Mouse (Mus musculus) hindbrain, postnatal 0 days (tissue): ENCODE results near the gene Midn. TPM values are rescaled to one million over a fixed set of nuclear protein-coding genes. Genes with fewer than 3 reads are reported as not detected.

ENCODE experiments used
- ATAC-seq: fragments of 200-750 bp; cut with Nextera tagmentation; 2 replicates; pipeline ENCODE4 v1.8.0; 2017; ENCODE audit warnings: mild to moderate bottlenecking, moderate TSS enrichment, moderate library complexity
- DNase-seq: peaks from one replicate; pipeline ENCODE4 v3.0.0-alpha.2; 2015; ENCODE audit warnings: low spot score
- H3K27ac ChIP-seq: fragments of 300-500 bp; sonication (generic); 2 replicates; pipeline ENCODE4 v1.5.1; 2014; ENCODE audit warnings: mild to moderate bottlenecking
- H3K27me3 ChIP-seq: fragments of 300-500 bp; sonication (generic); 2 replicates; pipeline ENCODE4 v1.6.1; 2014; ENCODE audit warnings: low read length, mixed read lengths; ENCODE audit not compliant: insufficient read depth
- H3K36me3 ChIP-seq: fragments of 300-500 bp; sonication (generic); 2 replicates; pipeline ENCODE4 v1.6.1; 2014; ENCODE audit warnings: low read length, mixed read lengths; ENCODE audit not compliant: insufficient read depth
- H3K4me1 ChIP-seq: fragments of 300-500 bp; sonication (generic); 2 replicates; pipeline ENCODE4 v1.6.1; 2014; ENCODE audit warnings: antibody characterized with exemption, low read length, mixed read lengths; ENCODE audit not compliant: insufficient read depth
- H3K4me2 ChIP-seq: fragments of 300-500 bp; sonication (generic); 2 replicates; pipeline ENCODE4 v1.6.1; 2014; ENCODE audit warnings: low read depth, mild to moderate bottlenecking, low read length, moderate library complexity, mixed read lengths
- H3K4me3 ChIP-seq: fragments of 300-500 bp; sonication (generic); 2 replicates; pipeline ENCODE4 v1.5.1; 2014; ENCODE audit warnings: low read length
- H3K9ac ChIP-seq: fragments of 300-500 bp; sonication (generic); replicated peaks from 2 replicates; pipeline ENCODE4 v1.6.1; 2014; ENCODE audit warnings: mild to moderate bottlenecking, low read length, moderate library complexity, mixed read lengths
- H3K9me3 ChIP-seq: fragments of 300-500 bp; sonication (generic); 2 replicates; pipeline ENCODE4 v1.6.1; 2016; ENCODE audit warnings: low read length, mixed read lengths
- CTCF ChIP-seq: IDR thresholded peaks from 2 replicates; pipeline ENCODE4 v1.5.1; 2016; ENCODE audit warnings: antibody characterized with exemption, control low read depth, low read depth
- WGBS: fragments of 180-500 bp; shearing (Covaris S2); extraction: QIAGEN DNeasy Blood & Tissue Kit; methylation state at CpG from one replicate; pipeline ENCODE4 v1.1.7; 2014; 5-methylcytosine and 5-hydroxymethylcytosine counted together
- polyA plus RNA-seq: library from polyadenylated mRNA; unstranded; fragments of >200 nt; fragmentation: Nextera tagmentation; extraction: Ambion mirVana; gene quantifications from 2 replicates; pipeline ENCODE4 v1.2.1, GENCODE M21; 2015
- total RNA-seq: library from RNA; depleted of rRNA; stranded (reverse); fragments of >200 nt; gene quantifications from 2 replicates; pipeline ENCODE4 v1.2.3, GENCODE M21; 2014

Midn gene
- total and polyA plus RNA-seq, 2 experiments from 2014 or later, result 14.7 to 172 TPM

- H3K9me3 ChIP-seq, result no peaks in the 10 kb centered on the region
- H3K36me3 ChIP-seq, result peaks cover 9% of the 10 kb centered on the region
- DNase-seq, result no peak
- H3K4me1 ChIP-seq, result peaks cover 6% of the 10 kb centered on the region; the same call in 1 of the 2 replicates
- 0 out of 2 replicates have a peak overlapping the region, but pooled peaks have one; percentile 13 for H3K9ac ChIP-seq
- peak overlapping the region; percentile 96; the same call in 1 of the 2 replicates for H3K27ac ChIP-seq
- H3K4me2 ChIP-seq, result no peak overlapping the region
- no peak for TF ChIP-seq CTCF
- H3K27me3 ChIP-seq, result no peaks in the 10 kb centered on the region
- no peak for ATAC-seq
- H3K4me3 ChIP-seq, result no peak overlapping the region
- WGBS, result 77% methylated on average over 4 of the region's 4 CpGs
These were observed 1.5 kb upstream of the Midn start for GRCm38 (mm10) chr10:80146568-80147011.

DNA sequence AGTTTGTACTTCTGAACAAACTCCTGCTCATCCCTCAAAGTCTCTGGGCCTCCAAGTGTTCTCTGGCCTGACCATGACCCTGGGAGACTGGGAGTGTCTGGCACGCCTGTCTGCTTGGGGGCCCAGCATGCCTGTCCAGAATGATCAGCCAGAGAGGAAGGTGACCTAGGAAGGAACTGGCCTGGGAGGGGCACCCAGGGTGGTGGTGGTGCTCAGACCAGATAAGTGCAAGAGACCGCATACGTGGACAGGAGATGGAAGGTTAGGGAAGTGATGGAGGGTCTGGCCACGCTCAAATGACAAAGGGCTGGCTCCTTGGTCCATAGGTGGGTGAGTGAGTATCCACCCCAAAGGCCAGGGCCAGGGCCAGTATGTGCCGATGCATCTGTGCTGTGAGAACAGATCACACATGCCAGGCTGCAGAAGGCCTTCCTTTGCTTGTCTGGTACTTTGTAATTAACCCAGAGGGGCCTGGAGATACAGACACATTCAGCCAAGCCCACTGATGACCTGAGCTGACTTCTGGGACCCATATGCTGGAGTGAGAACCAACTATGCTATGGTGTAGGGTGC is 840 bp upstream of the Midn start:
- peak overlapping the region; percentile 80; the same call in 1 of the 2 replicates for H3K4me2 ChIP-seq
- H3K4me3 ChIP-seq, result no peak overlapping the region
- WGBS, result 71% methylated on average over 5 of the region's 5 CpGs
- H3K36me3 ChIP-seq, result peaks cover 9% of the 10 kb centered on the region
- TF ChIP-seq CTCF, result no peak
- no peaks in the 10 kb centered on the region for H3K27me3 ChIP-seq
- H3K9me3 ChIP-seq, result no peaks in the 10 kb centered on the region
- H3K4me1 ChIP-seq, result peaks cover 12% of the 10 kb centered on the region; the same call in 1 of the 2 replicates
- H3K9ac ChIP-seq, result no peak overlapping the region
- H3K27ac ChIP-seq, result peak overlapping the region; percentile 96
- DNase-seq (no peak), ATAC-seq (no peak)

- Histone ChIP-seq H3K36me3 (peaks cover 14% of the 10 kb centered on the region), H3K27ac (peak overlapping the region; percentile 96), H3K9me3 (no peaks in the 10 kb centered on the region), H3K4me3 (peak overlapping the region; percentile 97), H3K27me3 (no peaks in the 10 kb centered on the region), H3K4me2 (peak overlapping the region; percentile 80), H3K4me1 (peaks cover 19% of the 10 kb centered on the region; the same call in 1 of the 2 replicates), H3K9ac (peak overlapping the region; percentile 89)
- DNase-seq (peak; percentile 97), ATAC-seq (peak; percentile 48)
- TF ChIP-seq CTCF, result peak; percentile 51
- WGBS, result under 1% methylated on average over 56 of the region's 57 CpGs
These were observed 678 bp downstream of the Midn start for GRCm38 (mm10) chr10:80148610-80149290.

GRCm38 (mm10) chr10:80149291-80150225 is 1.5 kb downstream of the Midn start:
- peaks cover 19% of the 10 kb centered on the region; the same call in 1 of the 2 replicates for H3K4me1 ChIP-seq

DNA sequence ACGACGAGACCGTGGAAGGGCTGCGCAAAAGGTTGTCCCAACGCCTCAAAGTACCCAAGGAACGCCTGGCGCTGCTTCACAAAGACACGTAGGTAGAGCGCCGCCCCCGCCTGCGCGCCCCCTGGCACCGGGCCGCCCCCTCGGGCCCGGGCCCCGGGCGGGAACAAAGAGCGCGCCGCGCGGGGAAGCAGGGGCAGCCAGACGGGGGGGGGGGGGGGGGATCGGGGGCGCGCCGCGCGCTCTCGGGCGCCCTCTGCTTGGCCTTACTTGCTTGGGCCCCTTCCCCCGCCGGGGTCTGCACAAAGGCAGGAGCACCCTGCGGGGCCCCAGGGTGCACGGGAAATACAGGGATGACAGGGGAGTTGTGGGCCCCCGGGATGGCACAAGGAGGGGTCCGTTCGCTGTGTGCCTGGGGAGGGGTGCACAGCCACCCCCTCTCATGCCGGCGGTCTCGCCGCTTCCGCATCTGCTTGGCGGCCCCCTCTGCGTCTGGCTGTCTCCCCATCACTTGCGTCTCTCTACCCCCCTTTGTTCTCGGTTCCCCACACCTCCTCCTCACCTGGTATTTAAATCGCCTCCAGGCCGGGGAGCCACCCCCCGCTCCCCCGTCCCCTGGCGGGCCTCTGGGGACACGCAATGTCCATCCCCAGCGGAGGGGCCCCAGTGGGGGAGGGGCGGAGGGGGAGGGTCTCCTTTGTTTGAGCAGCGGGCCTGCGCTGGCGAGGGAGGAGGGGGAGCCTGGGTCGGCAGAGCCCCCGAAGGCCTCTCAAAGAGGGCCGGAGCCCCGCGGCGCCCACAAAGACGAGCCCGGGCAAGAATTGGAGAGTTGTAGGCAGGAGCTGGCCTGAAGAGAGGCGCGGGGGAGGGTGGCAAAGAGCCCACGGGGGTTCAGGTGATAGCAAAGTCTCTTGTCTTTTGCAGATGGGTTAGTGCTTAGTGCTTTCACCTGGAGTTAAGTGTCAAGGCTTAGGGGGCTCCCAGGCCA is 2.4 kb downstream of the Midn start:
- DNase-seq (peak; percentile 87), ATAC-seq (no peak)
- peak overlapping the region; percentile 99 for H3K9ac ChIP-seq
- H3K27ac ChIP-seq, result peak overlapping the region; percentile 96
- no peaks in the 10 kb centered on the region for H3K27me3 ChIP-seq
- H3K4me3 ChIP-seq, result peak overlapping the region; percentile 97
- no peaks in the 10 kb centered on the region for H3K9me3 ChIP-seq
- H3K4me2 ChIP-seq, result peak overlapping the region; percentile 89
- WGBS, result 0% methylated on average over 57 of the region's 71 CpGs
- peaks cover 19% of the 10 kb centered on the region; the same call in 1 of the 2 replicates for H3K4me1 ChIP-seq
- TF ChIP-seq CTCF, result 0 out of 2 replicates have a peak, but pooled peaks have one; percentile 2
- peaks cover 25% of the 10 kb centered on the region for H3K36me3 ChIP-seq

More at GRCm38 (mm10) chr10:80149291-80150225, 1.5 kb downstream of the Midn start:
- Histone ChIP-seq H3K27ac (peak overlapping the region; percentile 96), H3K9me3 (no peaks in the 10 kb centered on the region), H3K9ac (peak overlapping the region; percentile 99), H3K4me3 (peak overlapping the region; percentile 97), H3K4me2 (peak overlapping the region; percentile 89), H3K36me3 (peaks cover 18% of the 10 kb centered on the region), H3K27me3 (no peaks in the 10 kb centered on the region)
- under 1% methylated on average over 83 of the region's 88 CpGs for WGBS
- ATAC-seq, result peak; percentile 86
- peak; percentile 22 for TF ChIP-seq CTCF
- peak; percentile 99 for DNase-seq
